Mouse (Mus musculus): Measurements from ENCODE around the gene Krtap16-1.

Gene Krtap16-1

GRCm38 (mm10) chr11:99986180-99986647 lies at the start of gene Krtap16-1:
TSS of gene Krtap16-1 (minus strand) at chr11:99986597.
- DNase-seq (ENCODE audit: low spot score), result no peak

DNA sequence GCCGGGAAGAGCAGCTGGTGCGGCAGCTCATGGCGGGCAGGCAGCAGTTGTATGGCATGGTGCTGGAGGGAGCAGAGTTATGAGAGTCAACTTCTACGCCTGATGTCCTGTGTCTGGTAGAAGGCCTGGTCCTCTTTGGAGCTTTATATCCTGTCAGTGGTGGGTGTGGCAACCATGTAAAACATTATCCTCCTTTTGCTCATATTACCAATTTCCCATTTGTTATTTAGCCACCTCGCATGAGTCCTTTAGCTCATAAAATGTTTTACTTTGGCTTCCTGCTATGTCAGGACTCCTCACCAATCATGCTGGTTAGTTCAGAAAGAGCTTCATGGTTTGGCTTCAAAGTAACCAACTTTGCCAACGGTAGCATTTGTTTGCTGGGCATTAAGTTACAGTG lies 43.4 kb upstream of the Krtap16-1 start, which contains the start of gene Krt33b:
Gene Krt33b, minus strand, starts transcription at position 101 of the 400 bp plus-strand sequence.
- DNase-seq (ENCODE audit: low spot score), result no peak

DNA sequence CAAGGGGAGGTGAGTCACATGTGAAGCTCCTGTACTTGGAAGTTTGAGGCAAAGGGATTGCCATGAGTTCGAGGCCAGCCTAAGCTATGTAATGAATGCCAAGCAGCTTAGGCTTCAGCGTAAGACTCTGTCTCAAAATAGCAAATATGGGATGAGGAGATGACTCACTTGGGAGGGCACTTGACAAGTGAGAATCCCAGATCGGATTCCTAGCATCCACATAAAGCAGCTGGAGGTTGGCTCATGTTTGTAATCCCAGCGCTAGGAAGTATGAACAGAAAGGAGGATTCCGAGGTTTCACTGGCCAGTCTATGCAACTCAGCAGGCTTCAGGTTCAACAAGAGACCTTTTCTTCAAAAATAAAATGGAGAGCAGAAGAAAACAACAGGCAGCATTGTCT lies 35.0 kb upstream of the Krtap16-1 start:
- no peak for DNase-seq (ENCODE audit: low spot score)

DNA sequence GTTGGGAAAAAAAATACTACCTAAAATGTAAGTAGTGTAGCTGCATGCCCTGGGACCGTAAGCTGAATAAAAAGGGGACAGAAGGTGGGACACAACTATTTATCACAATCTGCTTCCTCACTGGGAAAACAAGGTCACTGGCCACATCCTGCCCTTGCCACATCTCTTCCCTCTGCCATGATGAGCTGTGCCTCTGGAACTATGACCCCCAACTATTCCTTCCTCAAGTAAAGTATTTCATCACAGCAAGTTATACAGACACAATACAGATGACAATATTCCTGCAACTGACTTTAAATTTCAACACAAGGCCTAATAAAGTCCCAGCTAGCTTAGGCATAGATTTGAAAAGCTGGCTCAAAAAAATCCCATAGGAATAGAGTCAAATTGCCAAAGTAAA lies 33.1 kb upstream of the Krtap16-1 start:
- DNase-seq (ENCODE audit: low spot score), result no peak

- no peak for DNase-seq (ENCODE audit: low spot score)
These were observed 29.7 kb upstream of the Krtap16-1 start, which contains the start of gene Krt33a for GRCm38 (mm10) chr11:100016112-100016511. TSS of gene Krt33a (minus strand) at chr11:100016212.

DNA sequence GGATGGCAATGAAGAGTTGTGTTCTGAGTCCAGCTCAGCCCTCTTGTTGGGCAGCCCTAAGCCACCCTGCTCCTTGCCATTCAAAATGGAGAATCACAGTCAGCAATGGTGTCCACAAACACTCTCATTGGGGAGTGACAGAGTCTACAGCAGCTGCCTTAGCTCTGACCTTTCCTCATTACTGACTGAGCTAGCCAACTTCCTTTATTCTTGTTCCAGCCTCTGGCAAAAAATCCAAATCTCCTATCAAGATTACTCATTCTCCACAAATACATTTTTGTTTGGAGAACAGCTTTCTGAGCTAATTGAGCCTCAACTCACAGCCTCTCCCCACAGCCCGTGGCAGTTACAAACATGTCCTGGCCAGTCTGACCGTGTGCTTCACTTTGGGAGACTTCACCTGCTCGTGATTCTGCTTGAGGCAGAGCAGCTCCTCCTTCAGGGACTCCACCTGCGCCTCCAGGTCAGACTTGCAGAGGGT lies 27.3 kb upstream of the Krtap16-1 start:
- DNase-seq (ENCODE audit: low spot score), result peak; percentile 72

DNA sequence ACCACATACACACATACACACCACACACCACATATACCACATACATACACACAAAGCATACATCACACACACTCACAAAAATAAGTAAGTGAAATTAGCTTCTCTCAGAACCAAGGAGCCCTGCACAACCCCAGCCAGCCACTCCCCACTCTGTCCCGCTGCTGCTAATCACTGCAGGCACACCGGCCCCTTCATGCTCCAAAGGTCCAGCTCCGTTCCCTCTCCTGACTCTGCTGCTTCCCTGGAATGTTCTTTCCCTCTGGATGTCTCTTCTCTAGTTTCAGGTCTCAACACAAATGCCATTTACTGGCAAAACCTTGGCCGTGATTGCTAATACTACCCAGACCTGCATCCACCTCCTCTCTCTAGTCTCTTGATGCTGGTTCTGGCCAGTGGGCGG lies 24.3 kb upstream of the Krtap16-1 start:
- no peak for DNase-seq (ENCODE audit: low spot score)

GRCm38 (mm10) chr11:100008336-100008735 lies 21.9 kb upstream of the Krtap16-1 start:
- no peak for DNase-seq (ENCODE audit: low spot score)

- DNase-seq (ENCODE audit: low spot score), result no peak
These were observed 20.2 kb upstream of the Krtap16-1 start for GRCm38 (mm10) chr11:100006624-100007023.

GRCm38 (mm10) chr11:100005905-100006304 lies 19.5 kb upstream of the Krtap16-1 start:
- peak; percentile 36 for DNase-seq (ENCODE audit: low spot score)

DNA sequence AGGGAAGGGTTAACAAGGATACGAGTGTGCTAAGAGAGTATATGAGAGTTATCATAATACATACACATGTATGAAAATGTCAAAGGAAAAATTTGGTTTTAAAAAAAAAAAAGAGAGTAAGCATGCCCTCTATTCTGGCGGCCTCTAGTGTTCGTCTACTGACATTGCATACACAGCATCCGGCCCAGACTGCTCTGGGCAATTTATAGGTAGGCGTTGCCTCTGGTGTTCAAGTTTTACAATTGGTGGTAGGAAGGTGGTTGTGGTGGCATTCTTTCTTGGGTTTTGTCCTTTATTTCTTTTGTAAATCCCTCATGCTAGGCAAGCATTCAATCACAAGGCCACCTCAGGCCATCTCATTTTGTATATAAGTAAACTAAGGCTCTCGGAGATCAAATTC lies 18.4 kb upstream of the Krtap16-1 start:
- DNase-seq (ENCODE audit: low spot score), result peak; percentile 79

DNA sequence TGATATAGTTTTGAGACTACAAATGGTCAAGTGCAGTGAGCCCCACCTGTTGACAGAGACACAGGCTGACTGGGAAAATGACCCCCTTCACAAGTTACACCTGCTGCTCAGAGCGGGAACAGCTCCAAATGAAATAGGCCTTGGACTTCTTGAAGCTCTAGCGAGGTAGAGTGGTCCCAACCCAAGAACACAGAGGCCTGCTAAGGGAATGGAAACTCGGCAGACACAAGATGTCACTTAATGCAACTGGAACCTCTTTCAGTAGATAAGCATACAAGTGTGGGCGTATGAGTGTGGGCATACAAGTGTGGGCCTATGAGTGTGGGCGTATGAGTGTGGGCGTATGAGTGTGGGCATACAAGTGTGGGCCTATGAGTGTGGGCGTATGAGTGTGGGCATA lies 12.7 kb upstream of the Krtap16-1 start:
- DNase-seq (ENCODE audit: low spot score), result no peak

DNA sequence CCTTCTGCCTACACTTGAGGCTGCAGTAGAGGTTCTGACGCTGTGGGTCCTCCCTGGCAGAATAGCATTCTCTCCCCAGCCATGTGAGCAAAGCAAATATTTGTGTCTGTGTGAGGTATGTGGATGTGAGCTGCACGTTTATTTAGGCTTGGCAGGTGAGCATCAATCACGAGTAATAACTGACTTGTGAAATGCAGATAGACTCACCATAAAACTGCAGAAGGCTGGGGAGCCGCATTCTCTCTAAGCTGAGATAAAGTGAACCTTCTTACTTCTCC lies 7.9 kb upstream of the Krtap16-1 start:
- no peak for DNase-seq (ENCODE audit: low spot score)

DNA sequence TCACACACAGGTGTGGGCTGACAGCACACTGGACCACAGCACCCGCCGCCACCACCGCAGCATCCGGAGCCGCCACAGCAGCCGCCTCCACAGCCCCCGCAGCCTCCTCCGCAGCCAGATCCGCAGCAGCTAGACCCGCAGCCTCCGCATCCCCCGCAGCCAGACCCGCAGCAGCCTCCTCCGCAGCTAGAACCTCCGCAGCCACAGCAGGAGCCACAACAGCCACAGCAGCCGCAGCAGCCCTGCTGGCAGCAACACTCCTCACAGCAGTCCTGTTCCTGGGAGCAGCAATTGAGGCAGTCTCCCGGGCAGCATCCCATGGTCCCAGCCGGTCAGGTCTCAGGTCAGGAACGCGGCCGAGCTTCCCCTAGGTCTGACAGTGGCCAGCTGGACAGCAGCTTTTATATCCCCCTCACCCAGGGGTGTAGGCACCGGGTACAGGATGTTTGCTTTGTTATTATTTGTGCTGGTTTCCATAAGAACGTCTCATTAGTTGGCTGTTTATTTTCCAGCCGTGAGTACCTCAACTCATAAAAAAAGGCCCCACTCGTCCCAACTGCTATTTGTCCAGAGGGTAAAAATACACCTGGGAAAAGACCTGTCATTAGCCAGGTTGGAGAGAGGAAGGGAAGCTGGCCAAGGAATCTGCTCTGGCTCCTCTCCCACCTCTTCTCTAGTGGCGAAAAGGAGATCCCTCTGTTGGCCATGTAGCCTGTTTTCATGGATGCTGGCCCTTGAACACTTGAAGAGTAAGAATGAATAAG lies 7.4 kb upstream of the Krtap16-1 start, which contains the start of gene Krtap17-1:
Gene Krtap17-1, minus strand, starts transcription at position 375 of the 764 bp plus-strand sequence.
- DNase-seq (ENCODE audit: low spot score), result no peak

DNA sequence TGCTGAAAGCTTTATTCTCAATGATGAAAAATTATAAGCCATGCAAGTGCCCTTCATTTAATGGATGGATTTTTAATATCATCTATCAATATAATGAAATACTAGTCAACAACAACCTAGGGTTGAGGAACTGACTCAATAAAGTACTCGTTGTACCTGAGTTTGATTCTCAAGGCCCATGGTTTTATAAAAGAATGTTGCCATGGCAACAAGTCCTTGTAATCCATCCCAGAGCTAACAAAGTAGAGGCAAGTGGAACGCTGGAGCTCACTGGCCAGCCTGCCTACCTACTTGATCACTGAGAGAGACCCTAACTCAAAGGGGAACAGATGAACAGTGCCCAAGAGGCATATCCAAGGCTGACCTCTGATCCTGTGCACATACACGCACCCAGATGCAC lies 4.2 kb upstream of the Krtap16-1 start:
- no peak for DNase-seq (ENCODE audit: low spot score)

- DNase-seq (ENCODE audit: low spot score), result no peak
These were observed 3.5 kb upstream of the Krtap16-1 start for GRCm38 (mm10) chr11:99989881-99990405.

DNA sequence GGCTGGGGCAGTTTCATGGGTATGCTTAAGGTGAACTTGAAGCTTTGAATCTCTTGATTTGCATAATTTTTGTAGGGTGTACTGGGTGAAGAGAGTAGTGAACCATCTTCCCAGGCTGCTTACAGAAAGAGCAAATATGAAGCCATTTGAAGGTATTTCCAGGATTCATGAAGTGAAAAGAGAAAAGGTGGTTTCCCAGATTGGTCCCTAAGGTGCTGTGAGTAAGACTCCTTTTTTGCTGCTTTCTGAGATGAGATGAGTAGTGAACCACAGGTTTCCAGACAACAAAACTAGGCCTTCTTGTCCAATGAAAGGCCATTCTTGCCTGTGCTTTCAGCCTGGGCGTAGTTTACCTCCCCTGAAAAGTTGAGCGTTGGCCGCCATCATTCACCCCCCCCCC lies 2.1 kb upstream of the Krtap16-1 start:
- DNase-seq (ENCODE audit: low spot score), result no peak

GRCm38 (mm10) chr11:99985291-99986092 lies 905 bp downstream of the Krtap16-1 start:
- DNase-seq (ENCODE audit: low spot score), result no peak

DNA sequence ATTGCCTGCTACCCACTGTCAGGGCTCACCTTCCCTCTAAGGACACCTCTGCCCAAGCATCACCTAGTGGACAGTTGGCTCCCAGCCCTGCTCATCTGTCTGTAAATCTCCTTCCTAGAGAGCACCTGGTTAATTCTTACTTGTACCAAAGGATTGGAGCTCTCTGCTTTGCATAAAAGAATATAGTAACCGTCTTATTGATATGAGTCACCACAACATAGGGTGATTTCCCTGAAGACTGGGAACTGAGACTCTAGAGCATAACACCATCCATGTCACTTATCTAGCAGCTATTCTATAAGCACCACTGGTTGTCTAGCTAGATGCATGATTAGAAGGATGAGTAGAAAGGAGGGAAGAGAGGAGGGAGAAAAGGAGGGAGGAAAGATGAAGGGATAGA lies 3.0 kb downstream of the Krtap16-1 start:
- DNase-seq (ENCODE audit: low spot score), result no peak

GRCm38 (mm10) chr11:99982731-99983130 lies 3.7 kb downstream of the Krtap16-1 start:
- no peak for DNase-seq (ENCODE audit: low spot score)

GRCm38 (mm10) chr11:99978953-99979352 lies 7.4 kb downstream of the Krtap16-1 start, which contains the start of gene Krtap29-1:
TSS of gene Krtap29-1 (minus strand) at chr11:99979053.
- DNase-seq (ENCODE audit: low spot score), result no peak

DNA sequence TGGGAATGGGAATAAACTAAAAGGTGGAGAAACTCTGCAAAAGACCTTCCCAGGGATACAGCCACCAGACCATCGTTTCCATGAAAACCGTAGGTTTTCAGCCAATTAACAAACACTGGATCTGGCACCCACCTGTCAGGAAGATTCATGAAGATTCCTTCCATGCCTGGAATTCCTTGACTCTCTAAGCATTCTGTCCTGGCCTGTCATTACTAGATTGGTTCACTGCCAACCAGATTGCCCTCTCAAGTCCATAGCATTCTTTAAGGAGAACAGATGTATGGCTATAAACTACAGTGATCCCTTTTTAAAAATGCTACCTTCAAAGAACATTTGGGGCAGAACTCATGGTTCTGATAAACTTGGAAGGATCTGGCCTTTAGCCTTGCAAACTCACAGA lies 20.4 kb downstream of the Krtap16-1 start:
- DNase-seq (ENCODE audit: low spot score), result no peak

DNA sequence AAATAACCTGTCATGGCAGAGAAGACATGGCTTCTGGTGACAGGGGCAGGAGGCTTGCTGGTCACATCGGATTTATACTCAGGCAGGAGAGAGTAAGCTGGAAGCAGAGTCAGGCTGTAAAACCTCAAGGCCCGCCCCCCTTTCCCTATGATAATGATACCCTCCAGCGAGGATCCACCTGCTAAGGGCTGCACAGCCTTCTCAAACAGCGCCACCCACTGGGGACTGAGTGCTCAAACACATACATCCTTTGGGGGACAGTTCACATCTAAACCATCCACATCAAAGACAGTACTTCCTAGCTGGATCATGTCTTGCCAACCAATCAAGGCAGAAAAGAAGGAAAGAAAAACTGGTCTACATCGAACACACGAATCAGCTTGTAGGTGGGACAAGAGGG lies 22.2 kb downstream of the Krtap16-1 start:
- no peak for DNase-seq (ENCODE audit: low spot score)
